Mouse (Mus musculus) hindbrain, embryonic 16.5 days (tissue): ENCODE measurements around the gene Abr. TPM values are rescaled to one million over a fixed set of nuclear protein-coding genes. Genes with fewer than 3 reads are reported as not detected.

Source experiments
- ATAC-seq: fragments of 200-750 bp; cut with Nextera tagmentation; 2 replicates; pipeline ENCODE4 v1.8.0; 2017; ENCODE audit warnings: moderate TSS enrichment, moderate library complexity
- H3K27ac ChIP-seq: fragments of 300-500 bp; sonication (generic); 2 replicates; pipeline ENCODE4 v1.5.1; 2014; ENCODE audit warnings: low read depth, mild to moderate bottlenecking, control low read depth, low read length, moderate library complexity
- H3K27me3 ChIP-seq: fragments of 300-500 bp; sonication (generic); replicated peaks from 2 replicates; pipeline ENCODE4 v1.6.1; 2014; ENCODE audit warnings: low read length; ENCODE audit not compliant: control insufficient read depth, insufficient read depth
- H3K36me3 ChIP-seq: fragments of 300-500 bp; sonication (generic); 2 replicates; pipeline ENCODE4 v1.6.1; 2014; ENCODE audit warnings: mild to moderate bottlenecking, low read length, moderate library complexity, mixed read lengths; ENCODE audit not compliant: control insufficient read depth, insufficient read depth
- H3K4me1 ChIP-seq: fragments of 300-500 bp; sonication (generic); 2 replicates; pipeline ENCODE4 v1.6.1; 2014; ENCODE audit warnings: low read depth, low read length; ENCODE audit not compliant: control insufficient read depth, insufficient read depth
- H3K4me2 ChIP-seq: fragments of 300-500 bp; sonication (generic); 2 replicates; pipeline ENCODE4 v1.6.1; 2014; ENCODE audit warnings: mild to moderate bottlenecking, low read length, control low read depth, moderate library complexity
- H3K4me3 ChIP-seq: fragments of 300-500 bp; sonication (generic); 2 replicates; pipeline ENCODE4 v1.5.1; 2014; ENCODE audit warnings: mild to moderate bottlenecking, low read length, control low read depth, moderate library complexity
- H3K9ac ChIP-seq: fragments of 300-500 bp; sonication (generic); 2 replicates; pipeline ENCODE4 v1.6.1; 2014; ENCODE audit warnings: low read depth, mild to moderate bottlenecking, control low read depth, low read length, moderate library complexity
- H3K9me3 ChIP-seq: fragments of 300-500 bp; sonication (generic); 2 replicates; pipeline ENCODE4 v1.6.1; 2014; ENCODE audit warnings: mild to moderate bottlenecking, low read length, moderate library complexity; ENCODE audit not compliant: control insufficient read depth
- WGBS: fragments of 180-500 bp; shearing (Covaris S2); extraction: QIAGEN DNeasy Blood & Tissue Kit; methylation state at CpG from one replicate; pipeline ENCODE4 v1.1.7; 2014; 5-methylcytosine and 5-hydroxymethylcytosine counted together
- polyA plus RNA-seq: library from polyadenylated mRNA; unstranded; fragments of >200 nt; fragmentation: Nextera tagmentation; extraction: Ambion mirVana; gene quantifications from 2 replicates; pipeline ENCODE4 v1.2.1, GENCODE M21; 2015

The Abr gene
- polyA plus RNA-seq, result 85.2 and 102 TPM in 2 replicates

DNA sequence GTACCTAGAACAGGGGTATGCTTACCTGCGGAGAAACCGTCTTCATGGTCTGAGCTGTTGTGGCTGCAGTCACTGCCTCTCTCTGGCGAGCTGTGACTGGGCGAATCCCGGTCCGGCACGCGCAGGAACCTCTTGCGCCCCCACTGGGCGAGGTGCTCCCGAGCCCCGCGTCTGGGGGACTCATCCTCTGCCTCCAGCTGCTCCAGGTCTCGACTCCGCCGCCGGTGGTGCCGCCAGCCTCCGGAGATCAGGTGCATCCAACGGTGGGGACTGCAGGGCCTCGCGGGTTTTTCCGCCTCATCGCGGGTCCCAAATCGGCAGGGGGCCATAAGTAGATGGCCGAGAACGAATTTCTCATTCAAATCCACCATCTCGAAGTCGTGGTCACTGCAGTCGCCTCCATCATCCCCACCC is at the start of gene Abr:
TSS of gene Abr (minus strand) at position 163 of the 414 bp plus-strand sequence.
- WGBS, result 0% methylated on average over 30 of the region's 31 CpGs
- peaks cover 19% of the 10 kb centered on the region for H3K4me1 ChIP-seq
- no peaks in the 10 kb centered on the region for H3K36me3 ChIP-seq
- ATAC-seq, result peak; percentile 48
- no peaks in the 10 kb centered on the region for H3K9me3 ChIP-seq
- H3K4me2 ChIP-seq, result peak within 1 kb of the TSS; percentile 100
- no peak within 1 kb of the TSS; the same call in 1 of the 2 replicates for H3K27ac ChIP-seq
- H3K27me3 ChIP-seq, result peaks cover 6% of the 10 kb centered on the region
- H3K4me3 ChIP-seq, result peak within 1 kb of the TSS; percentile 62
- peak within 1 kb of the TSS; percentile 76 for H3K9ac ChIP-seq

DNA sequence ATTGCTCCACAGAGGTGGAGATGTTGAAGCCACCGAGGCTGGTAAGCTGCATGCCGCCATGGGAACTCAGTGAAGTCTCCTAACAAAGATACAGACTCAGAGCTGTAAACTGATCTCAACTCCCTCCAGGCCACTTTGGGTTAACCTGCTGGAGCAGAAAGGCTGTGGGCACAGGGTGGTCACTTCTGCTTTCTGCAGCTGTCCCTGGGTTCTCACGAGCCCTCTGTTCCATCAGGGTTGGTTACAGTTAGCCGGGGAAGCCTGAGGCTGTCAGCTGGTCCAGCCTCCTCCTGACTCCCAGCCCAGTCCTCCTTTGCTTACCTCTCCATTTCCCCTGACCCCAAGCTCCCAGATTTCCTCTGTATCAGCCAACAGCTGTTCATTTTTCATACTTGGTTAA is 45.7 kb upstream of the Abr start:
- WGBS, result 41% methylated on average over 4 of the region's 4 CpGs

DNA sequence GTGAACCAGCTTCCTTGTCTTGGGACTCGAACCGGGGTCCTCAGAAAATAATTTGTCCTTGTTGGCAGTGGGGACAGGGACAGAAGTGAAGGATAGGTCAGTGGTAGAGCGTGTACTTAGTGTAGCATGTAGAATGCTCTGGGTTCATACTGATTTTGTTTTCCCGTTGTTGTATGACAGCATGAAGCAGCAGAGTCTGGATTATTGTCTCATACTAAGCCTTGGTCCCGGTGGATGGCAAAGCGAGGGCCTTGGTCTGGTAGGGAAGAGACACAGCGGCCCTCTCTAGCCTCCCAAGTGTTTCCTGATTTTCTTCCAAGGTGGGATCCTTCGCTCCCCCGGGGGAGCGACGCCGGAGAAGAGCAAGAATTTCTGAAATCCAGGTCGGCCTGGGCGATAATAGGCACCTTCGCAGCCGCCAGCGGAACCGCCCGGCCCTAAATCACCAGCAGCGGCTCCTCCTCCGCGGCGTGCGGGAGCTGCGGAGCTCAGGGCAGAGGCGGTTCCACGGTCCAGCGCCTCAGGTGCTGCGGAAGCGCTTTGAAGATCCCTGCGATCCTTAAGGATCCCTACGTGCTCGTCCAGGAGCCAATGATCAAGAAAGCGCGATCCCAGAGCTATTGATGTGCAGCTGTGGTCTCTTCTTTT is 44.0 kb upstream of the Abr start:
- H3K36me3 ChIP-seq, result no peaks in the 10 kb centered on the region
- peak; percentile 63; the same call in 1 of the 2 replicates for ATAC-seq
- peak overlapping the region; percentile 64 for H3K9ac ChIP-seq
- peaks cover 8% of the 10 kb centered on the region; the same call in 1 of the 2 replicates for H3K4me1 ChIP-seq
- peaks cover 8% of the 10 kb centered on the region for H3K27me3 ChIP-seq
- peak overlapping the region; percentile 41 for H3K4me3 ChIP-seq
- no peak overlapping the region for H3K27ac ChIP-seq
- peak overlapping the region; percentile 71 for H3K4me2 ChIP-seq
- H3K9me3 ChIP-seq, result no peaks in the 10 kb centered on the region
- 8% methylated on average over 35 of the region's 35 CpGs for WGBS

More for the DNA sequence above, 45.7 kb upstream of the Abr start:
- ATAC-seq, result no peak
- H3K4me1 ChIP-seq, result peaks cover 14% of the 10 kb centered on the region
- H3K27ac ChIP-seq, result no peak overlapping the region
- H3K9me3 ChIP-seq, result no peaks in the 10 kb centered on the region
- H3K9ac ChIP-seq, result no peak overlapping the region
- peaks cover 15% of the 10 kb centered on the region for H3K27me3 ChIP-seq
- H3K36me3 ChIP-seq, result no peaks in the 10 kb centered on the region
- H3K4me2 ChIP-seq, result no peak overlapping the region
- no peak overlapping the region for H3K4me3 ChIP-seq

GRCm38 (mm10) chr11:76661790-76662468 is 39.8 kb upstream of the Abr start:
- Histone ChIP-seq H3K9ac (no peak overlapping the region), H3K27ac (no peak overlapping the region), H3K9me3 (no peaks in the 10 kb centered on the region), H3K4me3 (no peak overlapping the region), H3K27me3 (peaks cover 6% of the 10 kb centered on the region), H3K36me3 (no peaks in the 10 kb centered on the region), H3K4me1 (peaks cover 7% of the 10 kb centered on the region; the same call in 1 of the 2 replicates), H3K4me2 (no peak overlapping the region)
- no peak for ATAC-seq
- 78% methylated on average over 7 of the region's 7 CpGs for WGBS

- H3K36me3 ChIP-seq, result no peaks in the 10 kb centered on the region
- no peak overlapping the region for H3K9ac ChIP-seq
- H3K27ac ChIP-seq, result no peak overlapping the region
- H3K9me3 ChIP-seq, result no peaks in the 10 kb centered on the region
- H3K4me1 ChIP-seq, result no peaks in the 10 kb centered on the region; the same call in 1 of the 2 replicates
- no peak overlapping the region for H3K4me2 ChIP-seq
- peaks cover under 1% of the 10 kb centered on the region for H3K27me3 ChIP-seq
- no peak overlapping the region for H3K4me3 ChIP-seq
- 67% methylated on average over 14 of the region's 14 CpGs for WGBS
- no peak for ATAC-seq
Measured at GRCm38 (mm10) chr11:76659138-76659930, 37.2 kb upstream of the Abr start.

DNA sequence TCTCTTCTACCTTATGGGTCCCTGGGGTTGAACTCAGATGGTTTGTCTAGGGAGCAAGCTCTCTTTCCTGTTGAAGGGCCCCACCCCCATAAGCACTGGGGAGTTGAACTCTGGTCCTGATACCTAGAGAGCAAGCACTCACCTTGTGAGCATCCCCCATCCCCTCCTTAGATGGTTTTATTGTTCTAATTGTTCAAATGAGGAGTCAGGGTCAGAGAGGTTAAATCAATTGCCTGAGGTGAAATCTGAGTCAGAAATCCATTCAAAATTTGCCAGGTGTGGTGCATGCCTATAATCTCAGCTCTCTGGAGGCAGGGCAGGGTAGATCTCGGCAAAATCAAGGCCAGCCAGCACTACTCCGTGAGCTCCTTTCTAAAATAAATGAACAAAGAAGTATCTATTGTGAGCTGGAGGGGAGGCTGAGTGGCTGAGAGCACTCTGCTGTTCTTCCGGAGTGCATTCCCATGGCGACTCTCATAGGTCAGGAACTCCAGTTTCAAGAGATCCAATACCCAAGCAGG is 35.4 kb upstream of the Abr start:
- Histone ChIP-seq H3K9ac (no peak overlapping the region), H3K27ac (no peak overlapping the region), H3K4me3 (no peak overlapping the region), H3K4me2 (no peak overlapping the region), H3K27me3 (no peaks in the 10 kb centered on the region), H3K36me3 (no peaks in the 10 kb centered on the region), H3K4me1 (no peaks in the 10 kb centered on the region; the same call in 1 of the 2 replicates), H3K9me3 (no peaks in the 10 kb centered on the region)
- WGBS, result 39% methylated on average over 4 of the region's 4 CpGs
- no peak for ATAC-seq

DNA sequence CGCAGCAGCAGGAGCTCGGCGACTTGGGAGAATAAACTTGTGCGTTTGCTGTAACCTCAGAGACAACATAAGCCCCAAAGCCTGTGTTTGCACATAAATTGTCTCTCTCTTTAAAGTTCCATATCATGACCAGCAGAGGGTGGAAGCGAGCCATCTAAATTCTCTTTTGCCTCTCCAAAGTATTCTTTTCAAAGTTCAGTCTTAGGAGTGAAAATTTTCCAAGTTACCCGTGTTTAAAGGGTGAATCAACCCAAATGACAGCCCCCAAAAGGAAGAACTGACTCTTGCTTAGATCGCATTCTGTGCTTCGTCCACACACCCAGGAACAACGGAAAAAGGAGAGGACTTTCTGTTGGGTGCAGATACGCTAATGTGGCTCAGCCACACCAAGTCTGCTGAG is 33.0 kb upstream of the Abr start:
- no peaks in the 10 kb centered on the region; the same call in 1 of the 2 replicates for H3K4me1 ChIP-seq

DNA sequence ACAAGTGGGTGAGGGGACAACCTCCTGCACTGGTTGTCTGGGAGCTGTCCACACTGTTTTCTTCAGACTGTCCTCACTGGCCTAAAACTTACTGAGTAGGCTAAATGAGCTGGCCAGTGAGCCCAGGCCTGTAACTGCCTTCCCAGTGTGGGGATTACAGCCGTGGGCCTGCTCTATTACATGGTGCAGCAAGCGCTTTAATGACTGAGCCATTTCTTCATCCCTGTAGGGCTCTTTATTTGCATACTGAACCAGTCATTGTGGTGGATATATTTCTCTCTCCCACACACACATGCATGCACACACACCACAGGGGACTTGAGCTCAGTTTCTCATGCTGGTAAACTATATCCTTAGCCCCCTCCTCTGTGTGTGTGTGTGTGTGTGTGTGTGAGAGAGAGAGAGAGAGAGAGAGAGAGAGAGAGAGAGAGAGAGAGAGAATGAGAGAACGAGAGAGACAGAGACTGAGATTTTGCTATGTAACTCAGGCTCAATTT is 30.8 kb upstream of the Abr start:
- H3K4me2 ChIP-seq, result no peak overlapping the region
- no peak overlapping the region for H3K9ac ChIP-seq
- 25% methylated on average over 3 of the region's 3 CpGs for WGBS
- H3K4me3 ChIP-seq, result no peak overlapping the region
- ATAC-seq, result peak; percentile 31; the same call in 1 of the 2 replicates
- no peaks in the 10 kb centered on the region for H3K36me3 ChIP-seq
- no peaks in the 10 kb centered on the region for H3K9me3 ChIP-seq
- H3K27ac ChIP-seq, result no peak overlapping the region
- H3K4me1 ChIP-seq, result no peaks in the 10 kb centered on the region; the same call in 1 of the 2 replicates
- no peaks in the 10 kb centered on the region for H3K27me3 ChIP-seq

More for the DNA sequence above, 33.0 kb upstream of the Abr start:
- ATAC-seq, result no peak
- Histone ChIP-seq H3K9me3 (no peaks in the 10 kb centered on the region), H3K4me2 (peak overlapping the region; percentile 44), H3K27ac (no peak overlapping the region), H3K27me3 (no peaks in the 10 kb centered on the region), H3K4me3 (no peak overlapping the region), H3K36me3 (no peaks in the 10 kb centered on the region), H3K9ac (no peak overlapping the region)
- WGBS, result 11% methylated on average over 10 of the region's 10 CpGs
